Mouse (Mus musculus) adrenal gland, postnatal 4 days (tissue): ENCODE measurements around the gene Olfr584. TPM values are rescaled to one million over a fixed set of nuclear protein-coding genes. Genes with fewer than 3 reads are reported as not detected.

ENCODE experiments used
- DNase-seq, 2 experiments: peaks; one replicate each; pipeline ENCODE4 v3.0.0; 2021 to 2022; ENCODE audit warnings: low spot score in 2 of 2, mixed read lengths in 2 of 2
- long read RNA-seq, 2 experiments: library from polyadenylated mRNA; stranded (forward); transcript quantifications; one replicate each; pipeline ENCODE4 v2.0.0; 2021
- total RNA-seq, 2 experiments: library from RNA; stranded (reverse); gene quantifications; 2 replicates each; pipeline ENCODE4 v1.2.3; 2021

Olfr584 gene
- not detected for total RNA-seq
- long read RNA-seq, experiment 1: 0 reads
- long read RNA-seq, experiment 2: 0 reads

GRCm38 (mm10) chr7:103081585-103081984, at the start of gene Olfr584:
TSS of gene Olfr584 (plus strand) at chr7:103081885.
- DNase-seq: no peak

DNA sequence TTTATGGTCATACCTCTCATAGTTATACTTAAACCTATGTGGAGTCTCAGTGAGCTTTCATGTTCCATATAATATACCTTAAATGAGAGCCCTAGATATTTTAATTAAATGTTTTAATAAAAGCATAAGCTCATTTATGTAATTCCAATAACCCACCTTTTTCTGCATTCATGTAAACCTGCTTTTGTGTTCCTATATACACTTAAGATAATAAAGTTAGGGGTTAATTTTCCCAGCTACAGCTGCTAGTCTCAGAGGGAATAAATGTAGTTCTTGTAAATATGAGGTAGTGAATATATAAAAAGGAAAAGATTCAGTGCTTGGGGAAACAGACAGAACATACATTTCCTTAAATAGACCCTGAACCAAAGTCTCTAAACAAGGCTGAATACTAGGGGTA, 44.0 kb upstream of the Olfr584 start, which contains the start of gene Olfr582:
TSS of gene Olfr582 (plus strand) at position 301 of the 400 bp plus-strand sequence.
- no peak for DNase-seq

DNA sequence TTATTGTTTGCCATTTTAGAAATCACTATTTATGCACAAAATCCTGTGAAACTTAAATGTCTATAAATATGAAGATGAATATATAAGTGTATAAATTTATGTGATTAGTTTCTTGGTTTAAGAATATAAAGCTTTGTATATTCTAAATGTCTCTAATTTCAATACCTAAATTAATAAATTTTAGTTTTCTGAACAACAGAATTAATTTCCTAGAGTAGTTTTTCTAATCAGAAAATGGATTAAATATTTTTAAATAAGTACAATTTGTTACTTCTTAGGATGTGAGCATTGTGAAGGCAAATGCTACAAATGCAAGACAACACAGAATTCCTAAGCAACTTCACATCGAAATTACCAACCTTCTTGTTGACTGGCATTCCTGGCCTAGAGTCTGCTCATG, 30.7 kb upstream of the Olfr584 start, which contains the start of gene Olfr583:
TSS of gene Olfr583 (plus strand) at position 301 of the 400 bp plus-strand sequence.
- no peak for DNase-seq

DNA sequence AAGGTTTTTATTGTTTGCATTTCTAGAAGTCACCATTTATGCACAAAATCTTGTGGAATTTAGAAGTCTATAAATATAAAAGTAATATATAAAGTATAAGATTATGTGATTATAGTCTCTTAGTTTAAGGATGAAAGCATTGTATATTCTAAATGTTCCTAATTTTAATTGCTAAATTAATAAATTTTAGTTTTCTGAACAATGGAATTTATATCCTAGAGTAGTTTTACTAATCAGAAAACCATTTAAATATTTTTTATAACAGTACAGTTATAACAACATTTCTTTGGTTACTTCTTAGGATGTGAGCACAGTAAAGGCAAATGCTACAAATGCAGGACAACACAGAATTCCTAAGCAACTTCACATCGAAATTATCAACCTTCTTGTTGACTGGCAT, 15.7 kb downstream of the Olfr584 start, which contains the start of gene Olfr585:
TSS of gene Olfr585 (plus strand) at position 301 of the 400 bp plus-strand sequence.
- no peak for DNase-seq

DNA sequence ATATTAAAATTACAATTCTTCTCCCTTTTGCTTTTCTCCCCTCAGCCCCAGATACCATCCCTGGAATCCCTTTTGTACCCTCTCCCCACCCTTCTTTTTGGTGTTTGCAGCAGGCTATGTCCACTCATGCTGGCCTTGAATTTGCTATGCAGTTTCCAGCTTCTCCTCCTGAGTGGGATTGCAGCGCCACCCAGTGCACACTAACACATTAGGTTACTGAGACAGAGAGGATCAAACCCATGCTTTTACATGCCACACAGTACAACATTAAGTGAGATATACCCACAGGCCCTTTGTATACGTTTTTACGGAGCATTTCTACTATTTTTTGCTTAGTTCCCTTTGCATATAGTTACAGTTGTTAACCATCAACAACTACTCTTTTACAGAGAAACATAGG, 37.7 kb downstream of the Olfr584 start:
- no peak for DNase-seq

GRCm38 (mm10) chr7:103125538-103125937, 43.9 kb downstream of the Olfr584 start, which contains the start of gene Olfr586:
TSS of gene Olfr586 (minus strand) at chr7:103125638.
- no peak for DNase-seq

Other genes with a start within 250 kb of the Olfr584 start
- gene Olfr566, start 223.1 kb upstream of the Olfr584 start, total RNA-seq: not detected
- gene Olfr568, start 204.8 kb upstream of the Olfr584 start, total RNA-seq: not detected
- gene Olfr569, start 191.0 kb upstream of the Olfr584 start, total RNA-seq: not detected
- not detected for gene Olfr570, start 187.3 kb upstream of the Olfr584 start, total RNA-seq
- gene Olfr571, start 164.3 kb upstream of the Olfr584 start, total RNA-seq: not detected
- gene Olfr572, start 157.5 kb upstream of the Olfr584 start, total RNA-seq: not detected
- gene Olfr573-ps1, start 139.3 kb upstream of the Olfr584 start, total RNA-seq: not detected
- not detected for gene Olfr574, start 133.4 kb upstream of the Olfr584 start, total RNA-seq
- gene Olfr575, start 123.1 kb upstream of the Olfr584 start, total RNA-seq: not detected
- gene Olfr576, start 119.2 kb upstream of the Olfr584 start, total RNA-seq: not detected
- not detected for gene Olfr577, start 105.9 kb upstream of the Olfr584 start, total RNA-seq
- not detected for gene Olfr578, start 92.6 kb upstream of the Olfr584 start, total RNA-seq
- gene Olfr582, start 43.9 kb upstream of the Olfr584 start, total RNA-seq: not detected
- gene Olfr583, start 30.6 kb upstream of the Olfr584 start, total RNA-seq: not detected
- not detected for gene Olfr585, start 15.8 kb downstream of the Olfr584 start, total RNA-seq
- not detected for gene Olfr586, start 43.8 kb downstream of the Olfr584 start, total RNA-seq
- not detected for gene Olfr588-ps1, start 59.0 kb downstream of the Olfr584 start, total RNA-seq
- gene Olfr589, start 74.5 kb downstream of the Olfr584 start, total RNA-seq: not detected
- not detected for gene Olfr591, start 96.5 kb downstream of the Olfr584 start, total RNA-seq
- not detected for gene Olfr592, start 102.9 kb downstream of the Olfr584 start, total RNA-seq
- not detected for gene Olfr593, start 130.0 kb downstream of the Olfr584 start, total RNA-seq
- gene Olfr594, start 135.1 kb downstream of the Olfr584 start, total RNA-seq: not detected
- not detected for gene Usp17ld, start 170.6 kb downstream of the Olfr584 start, total RNA-seq
- gene Olfr596, start 223.8 kb downstream of the Olfr584 start, total RNA-seq: not detected
- gene Olfr597, start 234.4 kb downstream of the Olfr584 start, total RNA-seq: not detected
- gene Olfr598, start 241.7 kb downstream of the Olfr584 start, total RNA-seq: not detected